Mouse (Mus musculus): ENCODE data around the gene Nxpe4.

GRCm38 (mm10) chr9:48427176-48427575, 265.4 kb downstream of the Nxpe4 start:
- TF ChIP-seq CTCF (conservative IDR thresholded peaks at IDR 0.05 in 1 of 2, IDR thresholded peaks at IDR 0.05 in 1 of 2; ENCODE audit: low read depth in 2 of 2, low read length in 2 of 2) (no peak), MAZ (IDR thresholded peaks at IDR 0.05; ENCODE audit: low read depth, low read length) (no peak), USF2 (conservative IDR thresholded peaks at IDR 0.05; ENCODE audit: low read depth, low read length) (no peak), RAD21 (IDR thresholded peaks at IDR 0.05; ENCODE audit: low read depth, low read length) (no peak), BHLHE40 (IDR thresholded peaks at IDR 0.05; ENCODE audit: low read depth, low read length) (no peak), POLR2A (IDR thresholded peaks at IDR 0.05; ENCODE audit: low read depth, low read length) (no peak), POLR2AphosphoS2 (IDR thresholded peaks at IDR 0.05; ENCODE audit: low read depth, low read length) (no peak), USF1 (IDR thresholded peaks at IDR 0.05; ENCODE audit: low read depth, low read length) (no peak), JUND (conservative IDR thresholded peaks at IDR 0.05; ENCODE audit: low read depth, low read length) (no peak)

All from CH12.LX (cell line).